Mouse (Mus musculus): ENCODE measurements at regions not wholly inside any gene's neighbourhood (a gene's known extent, or its start where the extent isn't known, plus 50 kb on each side); places are given as distances from the start of the nearest gene placed in this dataset.
"Not testable (repeated sequence)": the region's sequence is repeated elsewhere in the genome, so short reads cannot be mapped to it uniquely, and the experiment has no call there.

GRCm38 (mm10) chr3:39779690-39780218, 751.3 kb upstream of the Intu start:
- DNase-seq (ENCODE audit: extremely low spot score): peak; percentile 9

- no peak for DNase-seq (ENCODE audit: extremely low spot score)
These were observed 750.8 kb upstream of the Intu start for GRCm38 (mm10) chr3:39780270-39780669.

- no peak for DNase-seq (ENCODE audit: extremely low spot score)
These were observed 746.2 kb upstream of the Intu start for GRCm38 (mm10) chr3:39784901-39785300.

- no peak for DNase-seq (ENCODE audit: extremely low spot score)
These were observed 721.5 kb upstream of the Intu start for GRCm38 (mm10) chr3:39809586-39809985.

- DNase-seq (ENCODE audit: extremely low spot score): peak; percentile 51
These were observed 716.3 kb upstream of the Intu start for GRCm38 (mm10) chr3:39814814-39815213.

GRCm38 (mm10) chr3:39830488-39831056, 700.5 kb upstream of the Intu start:
- no peak for DNase-seq (ENCODE audit: extremely low spot score)

- no peak for DNase-seq (ENCODE audit: extremely low spot score)
These were observed 692.5 kb upstream of the Intu start for GRCm38 (mm10) chr3:39838377-39839145.

- DNase-seq (ENCODE audit: extremely low spot score): no peak
These were observed 690.1 kb upstream of the Intu start for GRCm38 (mm10) chr3:39840946-39841345.

GRCm38 (mm10) chr3:39845123-39845522, 686.0 kb upstream of the Intu start:
- no peak for DNase-seq (ENCODE audit: extremely low spot score)

GRCm38 (mm10) chr3:39848829-39849228, 682.3 kb upstream of the Intu start:
- DNase-seq (ENCODE audit: extremely low spot score): no peak

- DNase-seq (ENCODE audit: extremely low spot score): no peak
These were observed 673.8 kb upstream of the Intu start for GRCm38 (mm10) chr3:39857214-39857839.

- DNase-seq (ENCODE audit: extremely low spot score): not testable (repeated sequence)
These were observed 655.0 kb upstream of the Intu start for GRCm38 (mm10) chr3:39876046-39876445.

- no peak for DNase-seq (ENCODE audit: extremely low spot score)
These were observed 646.7 kb upstream of the Intu start for GRCm38 (mm10) chr3:39884370-39884769.

GRCm38 (mm10) chr3:39888376-39888775, 642.7 kb upstream of the Intu start:
- DNase-seq (ENCODE audit: extremely low spot score): no peak

GRCm38 (mm10) chr3:39889222-39889621, 641.9 kb upstream of the Intu start:
- no peak for DNase-seq (ENCODE audit: extremely low spot score)

GRCm38 (mm10) chr3:39898961-39899360, 632.1 kb upstream of the Intu start:
- DNase-seq (ENCODE audit: extremely low spot score): no peak

GRCm38 (mm10) chr3:39900207-39900606, 630.9 kb upstream of the Intu start:
- no peak for DNase-seq (ENCODE audit: extremely low spot score)

- no peak for DNase-seq (ENCODE audit: extremely low spot score)
These were observed 626.7 kb upstream of the Intu start for GRCm38 (mm10) chr3:39904377-39904776.

GRCm38 (mm10) chr3:39908676-39909362, 622.3 kb upstream of the Intu start:
- DNase-seq (ENCODE audit: extremely low spot score): no peak

GRCm38 (mm10) chr3:39909642-39910041, 621.4 kb upstream of the Intu start:
- no peak for DNase-seq (ENCODE audit: extremely low spot score)

- DNase-seq (ENCODE audit: extremely low spot score): no peak
These were observed 612.5 kb upstream of the Intu start for GRCm38 (mm10) chr3:39918601-39919000.

- no peak for DNase-seq (ENCODE audit: extremely low spot score)
These were observed 605.6 kb upstream of the Intu start for GRCm38 (mm10) chr3:39925436-39925835.

Measured in embryo, embryonic 9.5 days (tissue).